Mouse (Mus musculus): ENCODE data around the gene Mycl. TPM values are rescaled to one million over a fixed set of nuclear protein-coding genes. Genes with fewer than 3 reads are reported as not detected.

The Mycl gene
- polyA plus RNA-seq, 1 experiment from 2014 or later, result 125 TPM

DNA sequence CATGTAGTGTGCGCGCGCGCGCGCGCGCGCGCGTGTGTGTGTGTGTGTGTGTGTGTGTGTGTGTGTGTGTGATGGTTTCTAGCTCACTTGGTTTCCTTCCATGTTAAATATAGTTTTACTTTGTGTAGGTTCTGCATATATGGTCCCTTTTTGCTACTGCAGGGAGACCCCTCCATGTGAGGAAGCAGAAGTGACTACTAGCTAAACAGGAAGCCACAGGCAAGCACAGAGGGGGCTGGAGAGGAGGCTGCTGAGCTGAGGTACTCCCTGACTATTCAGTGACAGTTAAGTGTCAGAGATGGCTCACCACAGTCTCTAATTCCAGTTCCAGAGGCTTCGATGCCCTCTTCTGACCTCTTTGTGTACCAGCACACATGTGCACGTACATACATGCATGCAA lies 30.7 kb downstream of the Mycl start:
- Histone ChIP-seq H3K9ac (no peak overlapping the region), H3K9me3 (no peaks in the 10 kb centered on the region), H3K27ac (no peak overlapping the region), H3K4me1 (0 out of 2 replicates have a peak, but pooled peaks cover 8% of the 10 kb centered on the region), H3K4me2 (replicated peaks) (no peak overlapping the region), H3K4me3 (no peak overlapping the region), H3K27me3 (replicated peaks) (no peaks in the 10 kb centered on the region), H3K36me3 (peaks cover 29% of the 10 kb centered on the region)
- 96% methylated on average over 13 of the region's 13 CpGs for whole genome bisulfite sequencing
- ATAC-seq (ENCODE audit: low FRiP score, low read depth), result no peak

GRCm38 (mm10) chr4:123026597-123026996 lies 31.1 kb downstream of the Mycl start:
- H3K9me3 ChIP-seq, result no peaks in the 10 kb centered on the region
- no peak overlapping the region for H3K4me3 ChIP-seq
- no peak overlapping the region for H3K4me2 ChIP-seq (replicated peaks)
- H3K27me3 ChIP-seq (replicated peaks), result no peaks in the 10 kb centered on the region
- H3K36me3 ChIP-seq, result peaks cover 34% of the 10 kb centered on the region
- ATAC-seq (ENCODE audit: low FRiP score, low read depth), result no peak
- H3K4me1 ChIP-seq, result 0 out of 2 replicates have a peak, but pooled peaks cover 8% of the 10 kb centered on the region
- no peak overlapping the region for H3K27ac ChIP-seq
- H3K9ac ChIP-seq, result no peak overlapping the region
- whole genome bisulfite sequencing, result 83% methylated on average over 4 of the region's 4 CpGs

- Histone ChIP-seq H3K4me2 (replicated peaks) (no peak overlapping the region), H3K36me3 (peaks cover 31% of the 10 kb centered on the region), H3K9me3 (no peaks in the 10 kb centered on the region), H3K4me1 (no peaks in the 10 kb centered on the region), H3K27ac (no peak overlapping the region), H3K9ac (no peak overlapping the region), H3K27me3 (replicated peaks) (no peaks in the 10 kb centered on the region), H3K4me3 (no peak overlapping the region)
- no peak for ATAC-seq (ENCODE audit: low FRiP score, low read depth)
- WGBS, result 97% methylated on average over 2 of the region's 2 CpGs
Observed at GRCm38 (mm10) chr4:123034841-123035240, 39.4 kb downstream of the Mycl start.

GRCm38 (mm10) chr4:123035636-123036035 lies 40.2 kb downstream of the Mycl start:
- Histone ChIP-seq H3K27ac (no peak overlapping the region), H3K4me1 (no peaks in the 10 kb centered on the region), H3K4me3 (no peak overlapping the region), H3K9ac (no peak overlapping the region), H3K27me3 (replicated peaks) (no peaks in the 10 kb centered on the region), H3K9me3 (no peaks in the 10 kb centered on the region), H3K4me2 (replicated peaks) (no peak overlapping the region), H3K36me3 (peaks cover 35% of the 10 kb centered on the region)
- ATAC-seq (ENCODE audit: low FRiP score, low read depth), result no peak
- 95% methylated on average over 2 of the region's 2 CpGs for WGBS

- H3K4me3 ChIP-seq, result no peak overlapping the region
- no peaks in the 10 kb centered on the region for H3K27me3 ChIP-seq (replicated peaks)
- H3K4me2 ChIP-seq (replicated peaks), result no peak overlapping the region
- H3K4me1 ChIP-seq, result no peaks in the 10 kb centered on the region
- no peak for ATAC-seq (ENCODE audit: low FRiP score, low read depth)
- H3K9ac ChIP-seq, result no peak overlapping the region
- no peak overlapping the region for H3K27ac ChIP-seq
- WGBS, result 74% methylated on average over 3 of the region's 3 CpGs
- H3K9me3 ChIP-seq, result no peaks in the 10 kb centered on the region
- peaks cover 33% of the 10 kb centered on the region for H3K36me3 ChIP-seq
Observed at GRCm38 (mm10) chr4:123036710-123037109, 41.3 kb downstream of the Mycl start.

- WGBS, result 94% methylated on average over 6 of the region's 6 CpGs
- ATAC-seq (ENCODE audit: low FRiP score, low read depth), result no peak
Observed at GRCm38 (mm10) chr4:123041131-123041530, 45.7 kb downstream of the Mycl start.

GRCm38 (mm10) chr4:123043858-123044257 lies 48.4 kb downstream of the Mycl start:
- Histone ChIP-seq H3K4me3 (no peak overlapping the region), H3K4me2 (replicated peaks) (no peak overlapping the region), H3K9ac (no peak overlapping the region), H3K36me3 (peaks cover 55% of the 10 kb centered on the region), H3K9me3 (no peaks in the 10 kb centered on the region), H3K27ac (no peak overlapping the region), H3K4me1 (no peaks in the 10 kb centered on the region), H3K27me3 (replicated peaks) (no peaks in the 10 kb centered on the region)
- WGBS, result 60% methylated on average over 1 of the region's 1 CpGs
- ATAC-seq (ENCODE audit: low FRiP score, low read depth), result no peak

More at GRCm38 (mm10) chr4:123041131-123041530, 45.7 kb downstream of the Mycl start:
- H3K4me3 ChIP-seq, result no peak overlapping the region
- H3K4me1 ChIP-seq, result no peaks in the 10 kb centered on the region
- H3K9ac ChIP-seq, result no peak overlapping the region
- H3K9me3 ChIP-seq, result no peaks in the 10 kb centered on the region
- no peak overlapping the region for H3K4me2 ChIP-seq (replicated peaks)
- peaks cover 35% of the 10 kb centered on the region for H3K36me3 ChIP-seq
- H3K27ac ChIP-seq, result no peak overlapping the region
- no peaks in the 10 kb centered on the region for H3K27me3 ChIP-seq (replicated peaks)

- peaks cover under 1% of the 10 kb centered on the region; the same call in 1 of the 2 replicates for H3K4me1 ChIP-seq
- no peak overlapping the region for H3K4me3 ChIP-seq
- no peak overlapping the region for H3K4me2 ChIP-seq (replicated peaks)
- H3K27ac ChIP-seq, result no peak overlapping the region
- 90% methylated on average over 4 of the region's 4 CpGs for WGBS
- ATAC-seq (ENCODE audit: low FRiP score, low read depth), result no peak
- no peak overlapping the region for H3K9ac ChIP-seq
- H3K27me3 ChIP-seq (replicated peaks), result no peaks in the 10 kb centered on the region
- H3K9me3 ChIP-seq, result no peaks in the 10 kb centered on the region
- peaks cover 53% of the 10 kb centered on the region for H3K36me3 ChIP-seq
Observed at GRCm38 (mm10) chr4:123044842-123045241, 49.4 kb downstream of the Mycl start.

DNA sequence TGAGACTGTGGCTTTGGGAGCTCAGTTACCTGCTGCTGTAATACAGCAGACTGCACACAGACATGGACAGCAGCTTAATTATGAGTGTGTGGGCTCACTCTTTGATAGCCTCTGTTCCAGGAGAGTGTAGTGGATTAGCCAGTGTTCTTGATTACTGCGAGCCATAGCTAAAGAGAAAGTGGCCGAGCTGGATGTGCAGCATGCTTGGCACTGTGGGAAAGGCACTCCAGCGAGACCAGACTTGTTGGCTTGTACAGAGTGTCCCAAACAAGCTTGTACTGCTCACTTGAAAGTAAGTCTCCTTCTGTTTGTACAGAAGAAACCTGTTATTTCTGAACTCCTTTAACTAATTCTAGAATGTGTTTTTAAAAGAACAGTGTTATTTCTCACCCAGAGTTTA lies 50.8 kb downstream of the Mycl start:
- no peak overlapping the region for H3K27ac ChIP-seq
- no peaks in the 10 kb centered on the region for H3K9me3 ChIP-seq
- H3K4me1 ChIP-seq, result peaks cover 13% of the 10 kb centered on the region
- 90% methylated on average over 3 of the region's 3 CpGs for WGBS
- no peak overlapping the region for H3K9ac ChIP-seq
- no peaks in the 10 kb centered on the region for H3K27me3 ChIP-seq (replicated peaks)
- no peak for ATAC-seq (ENCODE audit: low FRiP score, low read depth)
- H3K4me2 ChIP-seq (replicated peaks), result no peak overlapping the region
- H3K4me3 ChIP-seq, result no peak overlapping the region
- peaks cover 46% of the 10 kb centered on the region for H3K36me3 ChIP-seq

- peak overlapping the region; percentile 20; the same call in 1 of the 2 replicates for H3K27ac ChIP-seq
- no peak overlapping the region for H3K9ac ChIP-seq
- 51% methylated on average over 5 of the region's 5 CpGs for WGBS
- H3K9me3 ChIP-seq, result no peaks in the 10 kb centered on the region
- H3K4me1 ChIP-seq, result peaks cover 33% of the 10 kb centered on the region
- H3K4me3 ChIP-seq, result no peak overlapping the region
- H3K4me2 ChIP-seq (replicated peaks), result no peak overlapping the region
- peak; percentile 92 for ATAC-seq (ENCODE audit: low FRiP score, low read depth)
- H3K27me3 ChIP-seq (replicated peaks), result no peaks in the 10 kb centered on the region
- peaks cover 72% of the 10 kb centered on the region for H3K36me3 ChIP-seq
Observed at GRCm38 (mm10) chr4:123050681-123051211, 55.3 kb downstream of the Mycl start.

Other genes starting within 250 kb of the Mycl start
- 71.2 and 72.9 TPM in 2 replicates for gene Ppt1, start 159.4 kb upstream of the Mycl start, polyA plus RNA-seq (2016; fragmentation: Nextera tagmentation; extraction: Ambion mirVana)
- gene Cap1, start 109.6 kb upstream of the Mycl start, polyA plus RNA-seq (2016; fragmentation: Nextera tagmentation; extraction: Ambion mirVana), result 34.7 and 59.7 TPM in 2 replicates
- 21.4 and 22.0 TPM in 2 replicates for gene Mfsd2a, start 34.5 kb upstream of the Mycl start, polyA plus RNA-seq (2016; fragmentation: Nextera tagmentation; extraction: Ambion mirVana)
- 26.6 and 29.7 TPM in 2 replicates for gene Trit1, start 20.9 kb downstream of the Mycl start, polyA plus RNA-seq (2016; fragmentation: Nextera tagmentation; extraction: Ambion mirVana)
- gene Bmp8b, start 109.5 kb downstream of the Mycl start, polyA plus RNA-seq (2016; fragmentation: Nextera tagmentation; extraction: Ambion mirVana), result 0.22 and 0.29 TPM in 2 replicates
- 0.13 TPM in 1 of 2 replicates, not detected in the other for gene Oxct2b, start 120.6 kb downstream of the Mycl start, polyA plus RNA-seq (2016; fragmentation: Nextera tagmentation; extraction: Ambion mirVana)
- gene Ppie, start 144.3 kb downstream of the Mycl start, polyA plus RNA-seq (2016; fragmentation: Nextera tagmentation; extraction: Ambion mirVana), result 80.1 and 80.9 TPM in 2 replicates
- 3.8 and 4.2 TPM in 2 replicates for gene Hpcal4, start 187.6 kb downstream of the Mycl start, polyA plus RNA-seq (2016; fragmentation: Nextera tagmentation; extraction: Ambion mirVana)
- 0.15 TPM in 1 of 2 replicates, not detected in the other for gene Nt5c1a, start 205.9 kb downstream of the Mycl start, polyA plus RNA-seq (2016; fragmentation: Nextera tagmentation; extraction: Ambion mirVana)
- gene Heyl, start 237.9 kb downstream of the Mycl start, polyA plus RNA-seq (2016; fragmentation: Nextera tagmentation; extraction: Ambion mirVana), result 20.1 and 24.6 TPM in 2 replicates